Mouse (Mus musculus) activated CD4-positive, CD25-positive, alpha-beta regulatory T cell, adult 9 weeks (primary cell): ENCODE measurements around the gene Olfr455. TPM values are rescaled to one million over a fixed set of nuclear protein-coding genes. Genes with fewer than 3 reads are reported as not detected.

Experiments
- polyA plus RNA-seq: library from polyadenylated mRNA; unstranded; fragments of 100-300 nt; shearing (Covaris generic); gene quantifications from one replicate; pipeline ENCODE4 v1.2.1, GENCODE M21; 2017

Gene Olfr455
- polyA plus RNA-seq, result not detected

DNA sequence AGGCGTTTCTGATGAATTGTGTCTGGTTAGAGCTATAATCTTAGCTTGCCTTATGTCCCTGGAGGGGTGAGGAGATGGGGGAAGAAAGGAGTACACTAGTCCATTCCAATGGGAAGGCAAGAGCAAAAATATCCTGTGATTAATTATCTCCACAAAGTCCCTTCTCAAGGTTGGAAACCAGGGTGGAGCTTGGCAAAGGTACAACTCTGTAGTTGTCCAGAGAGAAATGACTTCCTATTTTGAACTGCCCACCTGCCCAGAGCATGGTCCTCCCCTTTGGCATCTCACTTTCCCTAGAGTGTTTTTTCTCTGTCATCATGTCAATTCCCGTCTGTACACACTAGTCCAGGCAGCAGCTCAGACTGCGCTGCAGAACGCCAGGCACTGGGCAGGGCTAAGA is at the start of gene Olfr455:
TSS of gene Olfr455 (minus strand) at position 127 of the 400 bp plus-strand sequence.

DNA sequence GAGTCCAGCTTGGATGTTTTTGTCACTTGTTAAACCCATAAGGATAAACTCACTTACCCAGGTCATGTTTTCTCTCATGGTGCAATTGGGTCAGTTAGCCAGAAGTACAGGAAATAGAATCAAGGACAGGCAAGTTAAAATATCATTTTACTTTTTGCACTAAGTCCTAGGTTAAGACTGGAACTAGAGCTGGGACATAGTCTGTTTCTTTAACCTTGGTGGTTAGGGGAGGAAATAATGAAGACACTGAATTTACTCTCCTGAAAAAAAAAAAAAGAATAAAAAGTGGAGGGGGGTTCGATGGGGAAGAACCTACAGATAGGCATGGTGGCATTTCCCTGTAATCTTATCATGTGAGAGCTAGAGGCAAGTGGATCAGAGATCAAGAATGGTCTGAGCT is 60.3 kb downstream of the Olfr455 start, which contains the start of gene Olfr456:
TSS of gene Olfr456 (minus strand) at position 101 of the 400 bp plus-strand sequence.

Other genes starting within 250 kb of the Olfr455 start
- gene Fam131b, start 222.9 kb downstream of the Olfr455 start, polyA plus RNA-seq, result not detected
- 91.9 TPM for gene Zyx, start 198.0 kb downstream of the Olfr455 start, polyA plus RNA-seq
- gene Epha1, start 174.3 kb downstream of the Olfr455 start, polyA plus RNA-seq, result 0.16 TPM
- gene Tas2r143, start 147.3 kb downstream of the Olfr455 start, polyA plus RNA-seq, result not detected
- gene Tas2r135, start 142.2 kb downstream of the Olfr455 start, polyA plus RNA-seq, result not detected
- gene Tas2r126, start 113.1 kb downstream of the Olfr455 start, polyA plus RNA-seq, result not detected
- gene Olfr458, start 82.4 kb downstream of the Olfr455 start, polyA plus RNA-seq, result not detected
- gene Olfr457, start 71.3 kb downstream of the Olfr455 start, polyA plus RNA-seq, result not detected
- gene Olfr456, start 60.4 kb downstream of the Olfr455 start, polyA plus RNA-seq, result not detected
- gene Tcaf3, start 50.1 kb upstream of the Olfr455 start, polyA plus RNA-seq, result not detected
- gene Tcaf2, start 97.7 kb upstream of the Olfr455 start, polyA plus RNA-seq, result not detected
- not detected for gene Tcaf1, start 162.5 kb upstream of the Olfr455 start, polyA plus RNA-seq
- gene Olfr453, start 191.8 kb upstream of the Olfr455 start, polyA plus RNA-seq, result not detected
- not detected for gene Olfr38, start 208.8 kb upstream of the Olfr455 start, polyA plus RNA-seq
- gene Olfr452, start 237.5 kb upstream of the Olfr455 start, polyA plus RNA-seq, result not detected